Mouse (Mus musculus) intestine, postnatal 0 days (tissue): ENCODE measurements around the gene Eya3. TPM values are rescaled to one million over a fixed set of nuclear protein-coding genes. Genes with fewer than 3 reads are reported as not detected.

Source experiments
- ATAC-seq: fragments of 200-750 bp; cut with Nextera tagmentation; 2 replicates; pipeline ENCODE4 v1.8.0; 2017; ENCODE audit warnings: mild to moderate bottlenecking, moderate TSS enrichment, moderate library complexity
- H3K27ac ChIP-seq: fragments of 300-500 bp; sonication (generic); 2 replicates; pipeline ENCODE4 v1.5.1; 2014; ENCODE audit warnings: mild to moderate bottlenecking, low read depth, low read length, moderate library complexity
- H3K27me3 ChIP-seq: fragments of 300-500 bp; sonication (generic); replicated peaks from 2 replicates; pipeline ENCODE4 v1.6.1; 2014; ENCODE audit warnings: low read length, mixed read lengths; ENCODE audit not compliant: control insufficient read depth, insufficient read depth
- H3K36me3 ChIP-seq: fragments of 300-500 bp; sonication (generic); 2 replicates; pipeline ENCODE4 v1.6.1; 2014; ENCODE audit warnings: mild to moderate bottlenecking, moderate library complexity; ENCODE audit not compliant: control insufficient read depth, insufficient read depth
- H3K4me1 ChIP-seq: fragments of 300-500 bp; sonication (generic); replicated peaks from 2 replicates; pipeline ENCODE4 v1.6.1; 2014; ENCODE audit warnings: antibody characterized with exemption, low read length, mixed read lengths; ENCODE audit not compliant: control insufficient read depth, insufficient read depth
- H3K4me2 ChIP-seq: fragments of 300-500 bp; sonication (generic); replicated peaks from 2 replicates; pipeline ENCODE4 v1.6.1; 2014; ENCODE audit warnings: low read depth, mild to moderate bottlenecking, moderate library complexity
- H3K4me3 ChIP-seq: fragments of 300-500 bp; sonication (generic); 2 replicates; pipeline ENCODE4 v1.5.1; 2014; ENCODE audit warnings: low read depth, low read length
- H3K9ac ChIP-seq: fragments of 300-500 bp; sonication (generic); 2 replicates; pipeline ENCODE4 v1.6.1; 2014; ENCODE audit warnings: mild to moderate bottlenecking, low read depth, low read length
- H3K9me3 ChIP-seq: fragments of 300-500 bp; sonication (generic); 2 replicates; pipeline ENCODE4 v1.6.1; 2016; ENCODE audit warnings: mixed run types; ENCODE audit not compliant: control insufficient read depth
- CTCF ChIP-seq: sonication (generic); IDR thresholded peaks from 2 replicates; pipeline ENCODE4 v1.5.1; 2016; ENCODE audit warnings: low read depth, mild to moderate bottlenecking, control low read depth, antibody characterized with exemption, moderate library complexity
- WGBS: fragments of 180-500 bp; shearing (Covaris S2); extraction: QIAGEN DNeasy Blood & Tissue Kit; methylation state at CpG from one replicate; pipeline ENCODE4 v1.1.7; 2014; 5-methylcytosine and 5-hydroxymethylcytosine counted together
- polyA plus RNA-seq: library from polyadenylated mRNA; unstranded; fragments of >200 nt; fragmentation: Nextera tagmentation; extraction: Ambion mirVana; gene quantifications from 2 replicates; pipeline ENCODE4 v1.2.1, GENCODE M21; 2015

Eya3 gene
- polyA plus RNA-seq, 1 experiment from 2014 or later = 10.1 TPM

GRCm38 (mm10) chr4:132741491-132741890 lies 102.7 kb downstream of the Eya3 start:
- no peaks in the 10 kb centered on the region for H3K9me3 ChIP-seq
- WGBS = 91% methylated on average over 7 of the region's 7 CpGs
- no peak for TF ChIP-seq CTCF

DNA sequence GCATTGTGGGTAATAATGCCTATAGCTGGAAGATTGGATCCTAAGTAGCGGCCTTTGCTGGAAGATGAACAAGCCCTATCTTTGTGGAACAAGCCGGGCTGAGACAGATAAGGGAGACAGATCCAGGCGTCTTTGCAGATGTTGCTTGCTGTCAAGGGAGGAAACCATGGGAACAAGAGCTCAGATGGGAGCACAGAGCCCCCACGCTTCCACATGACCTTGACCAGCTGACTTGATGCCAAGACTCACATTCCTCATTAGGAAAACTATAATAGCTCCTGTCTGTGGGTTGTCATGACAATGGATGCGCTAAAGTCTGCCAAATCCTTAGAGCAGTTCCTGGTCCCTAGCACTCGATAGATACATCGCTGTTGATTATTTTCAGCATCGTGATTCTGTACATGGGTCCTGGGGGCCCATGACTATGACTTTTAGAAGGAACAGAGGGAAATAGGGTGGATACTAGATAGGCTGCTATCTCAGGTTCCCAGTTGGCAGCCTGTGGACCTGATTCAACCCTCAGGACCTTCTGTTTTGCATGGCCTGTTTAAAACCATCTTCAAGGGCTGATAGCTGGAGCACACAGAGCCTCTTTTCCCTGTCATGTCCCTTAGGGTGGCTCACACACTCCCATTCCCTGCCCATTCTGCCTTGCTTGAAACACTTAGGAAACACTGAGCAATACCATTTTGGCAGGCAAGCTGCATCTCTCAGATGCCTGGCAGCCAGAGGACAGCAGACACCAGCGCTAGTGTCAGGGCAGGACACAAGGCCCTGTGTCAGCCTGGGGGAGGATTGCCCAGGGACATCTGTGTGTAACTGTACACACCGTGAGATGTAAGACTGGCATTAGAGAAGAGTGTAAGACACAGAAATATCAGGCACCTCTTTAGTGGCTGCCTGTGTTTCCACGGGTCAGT lies 105.5 kb downstream of the Eya3 start:
- WGBS = 79% methylated on average over 11 of the region's 11 CpGs
- H3K27me3 ChIP-seq = no peaks in the 10 kb centered on the region
- no peaks in the 10 kb centered on the region for H3K9me3 ChIP-seq
- no peak for TF ChIP-seq CTCF
- H3K36me3 ChIP-seq = no peaks in the 10 kb centered on the region
- H3K4me3 ChIP-seq = no peak overlapping the region
- H3K4me2 ChIP-seq = no peak overlapping the region
- 0 out of 2 replicates have a peak, but pooled peaks cover 5% of the 10 kb centered on the region for H3K4me1 ChIP-seq
- no peak for ATAC-seq
- H3K9ac ChIP-seq = no peak overlapping the region
- no peak overlapping the region for H3K27ac ChIP-seq

More at GRCm38 (mm10) chr4:132741491-132741890, 102.7 kb downstream of the Eya3 start:
- no peak for ATAC-seq
- H3K4me2 ChIP-seq = no peak overlapping the region
- no peaks in the 10 kb centered on the region for H3K36me3 ChIP-seq
- no peaks in the 10 kb centered on the region for H3K4me1 ChIP-seq
- no peak overlapping the region for H3K4me3 ChIP-seq
- no peaks in the 10 kb centered on the region for H3K27me3 ChIP-seq
- no peak overlapping the region for H3K27ac ChIP-seq
- H3K9ac ChIP-seq = no peak overlapping the region

- H3K36me3 ChIP-seq = no peaks in the 10 kb centered on the region
- H3K4me3 ChIP-seq = no peak overlapping the region
- no peaks in the 10 kb centered on the region for H3K9me3 ChIP-seq
- H3K27ac ChIP-seq = peak overlapping the region; percentile 84
- H3K4me2 ChIP-seq = peak overlapping the region; percentile 45; the same call in 1 of the 2 replicates
- no peak for TF ChIP-seq CTCF
- peak; percentile 3; the same call in 1 of the 2 replicates for ATAC-seq
- H3K4me1 ChIP-seq = 0 out of 2 replicates have a peak, but pooled peaks cover 5% of the 10 kb centered on the region
- no peaks in the 10 kb centered on the region for H3K27me3 ChIP-seq
- no peak overlapping the region for H3K9ac ChIP-seq
- 85% methylated on average over 9 of the region's 9 CpGs for WGBS
Measured at GRCm38 (mm10) chr4:132746911-132747517, 108.2 kb downstream of the Eya3 start.

- Histone ChIP-seq H3K27ac (peak overlapping the region; percentile 84), H3K27me3 (no peaks in the 10 kb centered on the region), H3K36me3 (no peaks in the 10 kb centered on the region), H3K9ac (no peak overlapping the region), H3K4me1 (0 out of 2 replicates have a peak, but pooled peaks cover 5% of the 10 kb centered on the region), H3K4me3 (no peak overlapping the region), H3K4me2 (peak overlapping the region; percentile 45), H3K9me3 (no peaks in the 10 kb centered on the region)
- peak; percentile 83 for ATAC-seq
- no peak for TF ChIP-seq CTCF
- WGBS = 21% methylated on average over 9 of the region's 9 CpGs
Measured at GRCm38 (mm10) chr4:132747664-132748259, 109.0 kb downstream of the Eya3 start.

GRCm38 (mm10) chr4:132748778-132749177 lies 110.0 kb downstream of the Eya3 start:
- no peak for TF ChIP-seq CTCF
- 86% methylated on average over 4 of the region's 4 CpGs for WGBS
- Histone ChIP-seq H3K9ac (no peak overlapping the region), H3K27ac (0 out of 2 replicates have a peak overlapping the region, but pooled peaks have one; percentile 57), H3K4me3 (no peak overlapping the region), H3K4me1 (0 out of 2 replicates have a peak, but pooled peaks cover 5% of the 10 kb centered on the region), H3K4me2 (no peak overlapping the region), H3K9me3 (no peaks in the 10 kb centered on the region), H3K36me3 (no peaks in the 10 kb centered on the region), H3K27me3 (no peaks in the 10 kb centered on the region)
- ATAC-seq = peak; percentile 29; the same call in 1 of the 2 replicates
